Mouse (Mus musculus): ENCODE results near the gene Ovol1. TPM values are rescaled to one million over a fixed set of nuclear protein-coding genes. Genes with fewer than 3 reads are reported as not detected.

Ovol1 gene
- polyA plus RNA-seq, 1 experiment from 2014 or later: 0.08 TPM

DNA sequence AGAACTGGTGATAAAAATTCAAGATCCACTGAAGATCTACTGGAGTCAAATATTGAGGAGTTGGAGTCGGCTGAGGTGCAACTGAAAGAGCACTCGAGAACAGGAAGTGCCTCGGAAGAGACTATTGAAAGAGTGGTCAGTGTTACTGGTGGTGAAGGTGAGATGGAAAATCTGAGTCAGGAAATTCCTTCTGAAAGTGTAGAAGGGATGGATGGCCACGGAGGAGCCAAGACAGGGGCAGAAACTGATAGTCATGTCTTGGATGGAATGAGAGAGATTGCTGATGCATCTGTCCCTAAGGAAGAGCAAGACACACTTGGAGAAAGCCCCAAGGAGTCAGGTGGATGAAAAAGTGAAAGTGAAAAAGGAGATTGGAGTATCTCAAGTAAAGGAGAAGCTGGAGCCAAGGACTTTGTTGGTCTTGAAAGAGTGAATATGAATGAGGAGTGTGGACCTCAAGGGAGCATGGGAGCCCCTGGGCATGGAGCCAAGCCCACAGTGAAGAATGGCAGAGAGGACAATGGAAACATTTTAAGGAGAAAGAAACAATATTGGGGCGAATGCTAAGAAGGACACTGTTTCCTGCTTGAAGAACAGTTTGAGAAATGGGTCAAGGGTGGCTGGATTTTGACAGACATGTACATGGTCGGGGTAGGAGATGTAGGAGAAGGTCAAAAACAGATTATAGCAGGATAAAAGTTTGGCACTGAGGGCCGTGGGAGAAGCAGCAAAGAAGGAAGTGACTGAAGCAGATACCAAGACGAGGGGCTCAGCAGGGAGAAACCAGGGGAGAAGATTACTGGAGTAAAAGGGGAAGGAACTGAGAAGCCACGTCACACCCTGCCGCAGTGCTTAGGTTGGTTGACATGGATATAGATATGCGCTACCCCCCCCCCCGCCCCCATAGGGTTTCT lies 48.1 kb downstream of the Ovol1 start:
- ATAC-seq (ENCODE audit: low FRiP score, low read depth): no peak
- H3K4me2 ChIP-seq (replicated peaks): no peak overlapping the region
- H3K9ac ChIP-seq (replicated peaks): no peak overlapping the region
- H3K9me3 ChIP-seq: peaks cover 7% of the 10 kb centered on the region; the same call in 1 of the 2 replicates
- peaks cover 21% of the 10 kb centered on the region for H3K4me1 ChIP-seq
- H3K4me3 ChIP-seq: no peak overlapping the region
- WGBS: 82% methylated on average over 12 of the region's 12 CpGs
- H3K27ac ChIP-seq (replicated peaks): no peak overlapping the region
- no peaks in the 10 kb centered on the region for H3K27me3 ChIP-seq
- no peaks in the 10 kb centered on the region for H3K36me3 ChIP-seq

DNA sequence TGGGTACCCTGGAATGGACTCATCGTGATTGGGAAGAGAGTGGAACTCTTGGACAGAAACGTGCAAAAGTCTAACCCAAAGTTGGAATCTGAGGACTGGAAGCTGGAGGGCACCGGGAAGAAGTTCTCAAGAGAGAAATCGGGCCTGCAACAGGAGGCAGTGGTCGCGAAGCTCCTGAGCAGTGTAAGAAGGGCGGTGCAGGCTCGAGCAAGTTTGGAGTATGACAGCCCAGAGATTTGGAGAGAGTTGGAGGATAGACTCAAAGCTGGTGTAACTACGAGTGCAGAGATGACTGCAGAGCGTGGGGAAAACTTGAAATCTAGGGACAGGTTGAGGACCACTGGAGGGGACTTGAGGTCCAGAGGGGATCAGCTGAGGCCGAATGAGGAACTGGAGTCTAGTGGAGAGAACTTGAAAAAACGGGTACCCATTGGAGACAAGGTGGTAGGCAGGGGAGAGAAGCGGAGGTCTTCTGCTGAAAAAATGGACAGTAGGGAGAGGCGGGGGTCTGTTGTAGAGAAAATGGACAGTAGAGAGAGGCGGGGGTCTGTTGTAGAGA lies 49.3 kb downstream of the Ovol1 start:
- WGBS: 54% methylated on average over 15 of the region's 15 CpGs
- H3K9me3 ChIP-seq: peaks cover 7% of the 10 kb centered on the region; the same call in 1 of the 2 replicates
- peak overlapping the region; percentile 50 for H3K4me3 ChIP-seq
- no peaks in the 10 kb centered on the region for H3K36me3 ChIP-seq
- H3K4me1 ChIP-seq: peaks cover 21% of the 10 kb centered on the region
- no peak for ATAC-seq (ENCODE audit: low FRiP score, low read depth)
- H3K27me3 ChIP-seq: no peaks in the 10 kb centered on the region
- H3K9ac ChIP-seq (replicated peaks): peak overlapping the region; percentile 54; the same call in 1 of the 2 replicates
- 0 out of 2 replicates have a peak overlapping the region, but pooled peaks have one; percentile 15 for H3K27ac ChIP-seq (replicated peaks)
- peak overlapping the region; percentile 76 for H3K4me2 ChIP-seq (replicated peaks)

DNA sequence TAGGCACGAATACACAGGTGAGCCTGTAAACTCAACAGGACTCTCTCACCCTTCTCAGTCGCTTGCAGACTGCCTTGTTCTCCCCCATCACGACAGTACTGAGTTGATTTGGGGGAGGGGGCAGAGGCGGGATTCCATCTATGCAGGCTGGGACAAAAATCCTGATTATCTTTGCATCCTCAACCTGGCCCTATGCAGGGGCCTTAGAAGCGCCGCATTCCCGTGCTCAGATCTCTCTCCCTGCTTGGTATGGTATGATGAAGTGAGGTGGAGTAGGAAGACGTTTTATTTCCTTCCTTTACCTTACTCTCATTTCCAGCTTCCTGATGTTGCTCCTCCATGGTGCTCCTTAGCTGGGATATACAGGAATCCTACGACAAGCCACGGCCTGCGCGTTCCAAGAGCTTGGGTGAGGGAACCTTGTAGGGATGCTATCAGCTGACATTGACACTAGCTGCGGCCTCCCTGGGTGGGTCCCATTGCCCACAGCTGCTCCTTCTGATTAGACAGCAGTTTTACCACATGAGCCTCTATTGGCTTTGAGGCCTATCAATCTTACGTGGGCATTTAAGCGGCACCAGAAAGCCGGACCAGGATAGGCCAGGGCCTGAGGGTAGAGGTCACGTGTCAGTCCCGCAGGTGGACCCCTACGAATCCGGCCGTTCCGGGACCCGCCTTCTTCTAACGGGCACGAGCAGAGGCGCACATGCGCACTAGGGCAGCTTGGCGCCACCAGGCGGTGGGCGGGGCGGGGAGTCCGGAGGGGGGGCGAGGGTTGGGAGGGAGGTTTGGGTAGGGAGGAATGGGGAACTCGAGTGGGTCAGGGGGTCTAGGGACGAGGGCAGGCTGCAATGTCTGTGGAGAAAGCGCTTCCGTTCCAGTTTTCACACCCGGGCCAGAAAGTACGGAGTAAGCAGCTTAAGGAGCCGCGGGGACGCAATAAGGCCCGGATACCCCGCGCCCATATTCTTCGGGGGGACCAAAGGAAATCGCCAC lies 50.1 kb downstream of the Ovol1 start, which contains the start of gene Snx32:
Gene Snx32, minus strand, starts transcription at position 508 of the 996 bp plus-strand sequence.
- Histone ChIP-seq H3K4me3 (peak within 1 kb of the TSS; percentile 50), H3K9me3 (peaks cover 7% of the 10 kb centered on the region; the same call in 1 of the 2 replicates), H3K27me3 (no peaks in the 10 kb centered on the region), H3K27ac (replicated peaks) (peak within 1 kb of the TSS; percentile 66), H3K4me2 (replicated peaks) (peak within 1 kb of the TSS; percentile 76), H3K4me1 (peaks cover 21% of the 10 kb centered on the region), H3K9ac (replicated peaks) (peak within 1 kb of the TSS; percentile 54), H3K36me3 (no peaks in the 10 kb centered on the region)
- ATAC-seq (ENCODE audit: low FRiP score, low read depth): peak; percentile 100
- 4% methylated on average over 47 of the region's 47 CpGs for WGBS

DNA sequence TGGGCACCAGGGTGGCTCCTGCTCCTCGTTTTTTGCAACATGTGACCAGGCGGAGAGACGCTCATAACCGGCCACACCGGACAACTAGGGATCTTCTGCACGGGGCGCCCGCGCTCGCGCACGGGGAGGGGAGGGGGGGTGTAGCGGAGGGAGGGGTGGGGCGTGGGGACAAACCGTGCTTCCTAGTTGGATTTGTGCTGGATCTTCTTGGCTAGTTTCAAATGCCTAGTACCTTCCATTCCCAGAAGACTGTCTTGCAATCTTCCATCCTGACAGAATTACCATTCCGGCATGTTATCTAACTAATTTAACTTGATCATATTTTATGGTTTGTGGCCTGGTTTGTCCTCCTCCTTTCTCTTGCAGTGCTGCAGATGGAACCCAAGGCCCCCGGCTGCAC lies 56.8 kb downstream of the Ovol1 start, which contains the start of gene 1700020D05Rik:
Gene 1700020D05Rik, minus strand, starts transcription at position 101 of the 400 bp plus-strand sequence.
- Histone ChIP-seq H3K27me3 (no peaks in the 10 kb centered on the region; the same call in 1 of the 2 replicates), H3K4me1 (no peaks in the 10 kb centered on the region), H3K4me3 (no peak within 1 kb of the TSS), H3K36me3 (peaks cover 3% of the 10 kb centered on the region; the same call in 1 of the 2 replicates), H3K4me2 (replicated peaks) (no peak within 1 kb of the TSS), H3K9me3 (0 out of 2 replicates have a peak, but pooled peaks cover 4% of the 10 kb centered on the region), H3K27ac (replicated peaks) (no peak within 1 kb of the TSS), H3K9ac (replicated peaks) (no peak within 1 kb of the TSS)
- 58% methylated on average over 17 of the region's 17 CpGs for WGBS
- no peak for ATAC-seq (ENCODE audit: low FRiP score, low read depth)

DNA sequence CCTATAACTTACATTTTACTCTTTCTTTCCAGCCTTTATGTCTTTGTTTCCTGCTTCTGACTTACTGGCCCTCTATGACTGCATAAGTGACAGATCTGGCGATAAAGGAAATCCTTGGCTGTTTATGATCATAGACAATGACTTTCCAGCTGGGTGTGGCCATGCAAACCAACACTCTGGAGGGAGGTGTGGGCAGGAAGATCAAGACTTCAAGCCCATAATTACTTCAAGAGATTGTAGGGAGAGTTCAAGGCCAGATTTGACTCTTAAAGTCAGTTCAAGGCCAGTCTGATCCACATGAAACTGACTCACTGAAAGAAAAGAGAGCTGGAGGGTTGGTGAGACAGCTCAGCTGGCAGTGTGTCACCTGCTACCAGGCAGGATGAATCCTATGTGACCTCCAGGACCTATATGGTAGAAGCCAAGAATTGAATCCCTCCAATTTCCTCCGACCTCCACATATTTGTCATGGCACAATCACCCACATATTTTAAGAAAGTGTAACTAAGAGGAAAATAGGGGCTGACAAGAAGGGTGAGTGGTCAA lies 60.0 kb downstream of the Ovol1 start:
- no peak overlapping the region for H3K27ac ChIP-seq (replicated peaks)
- peaks cover 30% of the 10 kb centered on the region for H3K36me3 ChIP-seq
- no peaks in the 10 kb centered on the region; the same call in 1 of the 2 replicates for H3K27me3 ChIP-seq
- H3K9ac ChIP-seq (replicated peaks): no peak overlapping the region
- ATAC-seq (ENCODE audit: low FRiP score, low read depth): no peak
- H3K4me3 ChIP-seq: no peak overlapping the region
- H3K4me2 ChIP-seq (replicated peaks): no peak overlapping the region
- WGBS: 91% methylated on average over 2 of the region's 2 CpGs
- no peaks in the 10 kb centered on the region for H3K9me3 ChIP-seq
- no peaks in the 10 kb centered on the region for H3K4me1 ChIP-seq

Other genes with a start within 250 kb of the Ovol1 start
- not detected in 2 replicates for gene Catsper1, start 224.9 kb downstream of the Ovol1 start, polyA plus RNA-seq (2016; fragmentation: Nextera tagmentation; extraction: Ambion mirVana)
- 0.87 and 2.2 TPM in 2 replicates for gene Cst6, start 211.1 kb downstream of the Ovol1 start, polyA plus RNA-seq (2016; fragmentation: Nextera tagmentation; extraction: Ambion mirVana)
- 75.9 and 79.9 TPM in 2 replicates for gene Eif1ad, start 193.9 kb downstream of the Ovol1 start, polyA plus RNA-seq (2016; fragmentation: Nextera tagmentation; extraction: Ambion mirVana)
- gene Banf1, start 193.5 kb downstream of the Ovol1 start, polyA plus RNA-seq (2016; fragmentation: Nextera tagmentation; extraction: Ambion mirVana): 392 and 402 TPM in 2 replicates
- 115 and 118 TPM in 2 replicates for gene Sart1, start 171.9 kb downstream of the Ovol1 start, polyA plus RNA-seq (2016; fragmentation: Nextera tagmentation; extraction: Ambion mirVana)
- 0.17 and 0.28 TPM in 2 replicates for gene Tsga10ip, start 158.1 kb downstream of the Ovol1 start, polyA plus RNA-seq (2016; fragmentation: Nextera tagmentation; extraction: Ambion mirVana)
- gene Drap1, start 135.7 kb downstream of the Ovol1 start, polyA plus RNA-seq (2016; fragmentation: Nextera tagmentation; extraction: Ambion mirVana): 257 and 262 TPM in 2 replicates
- gene AI837181, start 135.5 kb downstream of the Ovol1 start, polyA plus RNA-seq (2016; fragmentation: Nextera tagmentation; extraction: Ambion mirVana): 52.4 and 60.3 TPM in 2 replicates
- not detected in 2 replicates for gene Fosl1, start 113.1 kb downstream of the Ovol1 start, polyA plus RNA-seq (2016; fragmentation: Nextera tagmentation; extraction: Ambion mirVana)
- 10.1 TPM in 2 replicates for gene Ccdc85b, start 102.8 kb downstream of the Ovol1 start, polyA plus RNA-seq (2016; fragmentation: Nextera tagmentation; extraction: Ambion mirVana)
- 144 and 149 TPM in 2 replicates for gene Fibp, start 100.0 kb downstream of the Ovol1 start, polyA plus RNA-seq (2016; fragmentation: Nextera tagmentation; extraction: Ambion mirVana)
- 3.6 and 3.9 TPM in 2 replicates for gene Ctsw, start 92.1 kb downstream of the Ovol1 start, polyA plus RNA-seq (2016; fragmentation: Nextera tagmentation; extraction: Ambion mirVana)
- gene Efemp2, start 86.7 kb downstream of the Ovol1 start, polyA plus RNA-seq (2016; fragmentation: Nextera tagmentation; extraction: Ambion mirVana): 57.9 and 68.9 TPM in 2 replicates
- 47.7 and 50.1 TPM in 2 replicates for gene Mus81, start 72.2 kb downstream of the Ovol1 start, polyA plus RNA-seq (2016; fragmentation: Nextera tagmentation; extraction: Ambion mirVana)
- gene Cfl1, start 70.2 kb downstream of the Ovol1 start, polyA plus RNA-seq (2016; fragmentation: Nextera tagmentation; extraction: Ambion mirVana): 3,169 and 3,187 TPM in 2 replicates
- gene 1700020D05Rik, start 56.9 kb downstream of the Ovol1 start, polyA plus RNA-seq (2016; fragmentation: Nextera tagmentation; extraction: Ambion mirVana): 0.22 TPM in 1 of 2 replicates, not detected in the other
- gene Snx32, start 50.1 kb downstream of the Ovol1 start, polyA plus RNA-seq (2016; fragmentation: Nextera tagmentation; extraction: Ambion mirVana): 35.9 and 36.0 TPM in 2 replicates
- gene Ap5b1, start 7.4 kb upstream of the Ovol1 start, polyA plus RNA-seq (2016; fragmentation: Nextera tagmentation; extraction: Ambion mirVana): 2.2 and 2.6 TPM in 2 replicates
- gene Rnaseh2c, start 41.2 kb upstream of the Ovol1 start, polyA plus RNA-seq (2016; fragmentation: Nextera tagmentation; extraction: Ambion mirVana): 137 and 165 TPM in 2 replicates
- 80.4 and 81.6 TPM in 2 replicates for gene Kat5, start 49.6 kb upstream of the Ovol1 start, polyA plus RNA-seq (2016; fragmentation: Nextera tagmentation; extraction: Ambion mirVana)
- gene Rela, start 76.8 kb upstream of the Ovol1 start, polyA plus RNA-seq (2016; fragmentation: Nextera tagmentation; extraction: Ambion mirVana): 34.2 and 37.6 TPM in 2 replicates
- 18.8 and 20.6 TPM in 2 replicates for gene Sipa1, start 103.1 kb upstream of the Ovol1 start, polyA plus RNA-seq (2016; fragmentation: Nextera tagmentation; extraction: Ambion mirVana)
- 25.4 and 26.2 TPM in 2 replicates for gene Map3k11, start 128.1 kb upstream of the Ovol1 start, polyA plus RNA-seq (2016; fragmentation: Nextera tagmentation; extraction: Ambion mirVana)
- gene Pcnx3, start 128.3 kb upstream of the Ovol1 start, polyA plus RNA-seq (2016; fragmentation: Nextera tagmentation; extraction: Ambion mirVana): 34.1 and 37.4 TPM in 2 replicates
- gene Kcnk7, start 143.7 kb upstream of the Ovol1 start, polyA plus RNA-seq (2016; fragmentation: Nextera tagmentation; extraction: Ambion mirVana): 0.36 TPM in 1 of 2 replicates, not detected in the other
- gene Ehbp1l1, start 165.7 kb upstream of the Ovol1 start, polyA plus RNA-seq (2016; fragmentation: Nextera tagmentation; extraction: Ambion mirVana): 8.2 and 9.1 TPM in 2 replicates
- 175 and 186 TPM in 2 replicates for gene Fam89b, start 169.0 kb upstream of the Ovol1 start, polyA plus RNA-seq (2016; fragmentation: Nextera tagmentation; extraction: Ambion mirVana)
- 7.9 and 9.1 TPM in 2 replicates for gene Ltbp3, start 180.3 kb upstream of the Ovol1 start, polyA plus RNA-seq (2016; fragmentation: Nextera tagmentation; extraction: Ambion mirVana)
- gene Scyl1, start 210.8 kb upstream of the Ovol1 start, polyA plus RNA-seq (2016; fragmentation: Nextera tagmentation; extraction: Ambion mirVana): 63.6 and 68.4 TPM in 2 replicates

All from midbrain, embryonic 12.5 days (tissue).